Mouse (Mus musculus): Measurements from ENCODE around the gene Arid3b.

GRCm38 (mm10) chr9:57798725-57799253 is 37.8 kb downstream of the Arid3b start:
- TF ChIP-seq POLR2A (IDR thresholded peaks at IDR 0.05; ENCODE audit: control insufficient read depth, extremely low read depth, insufficient read depth, low read length, poor library complexity): no peak
- TF ChIP-seq CTCF (IDR thresholded peaks at IDR 0.05; ENCODE audit: borderline replicate concordance, control insufficient read depth, extremely low read depth, insufficient read depth, low read length, poor library complexity): no peak
